Mouse (Mus musculus): Measurements from ENCODE around the gene Pan3. TPM values are rescaled to one million over a fixed set of nuclear protein-coding genes. Genes with fewer than 3 reads are reported as not detected.

The Pan3 gene
- 40.7 TPM for polyA plus RNA-seq (2017; shearing (Covaris generic))

DNA sequence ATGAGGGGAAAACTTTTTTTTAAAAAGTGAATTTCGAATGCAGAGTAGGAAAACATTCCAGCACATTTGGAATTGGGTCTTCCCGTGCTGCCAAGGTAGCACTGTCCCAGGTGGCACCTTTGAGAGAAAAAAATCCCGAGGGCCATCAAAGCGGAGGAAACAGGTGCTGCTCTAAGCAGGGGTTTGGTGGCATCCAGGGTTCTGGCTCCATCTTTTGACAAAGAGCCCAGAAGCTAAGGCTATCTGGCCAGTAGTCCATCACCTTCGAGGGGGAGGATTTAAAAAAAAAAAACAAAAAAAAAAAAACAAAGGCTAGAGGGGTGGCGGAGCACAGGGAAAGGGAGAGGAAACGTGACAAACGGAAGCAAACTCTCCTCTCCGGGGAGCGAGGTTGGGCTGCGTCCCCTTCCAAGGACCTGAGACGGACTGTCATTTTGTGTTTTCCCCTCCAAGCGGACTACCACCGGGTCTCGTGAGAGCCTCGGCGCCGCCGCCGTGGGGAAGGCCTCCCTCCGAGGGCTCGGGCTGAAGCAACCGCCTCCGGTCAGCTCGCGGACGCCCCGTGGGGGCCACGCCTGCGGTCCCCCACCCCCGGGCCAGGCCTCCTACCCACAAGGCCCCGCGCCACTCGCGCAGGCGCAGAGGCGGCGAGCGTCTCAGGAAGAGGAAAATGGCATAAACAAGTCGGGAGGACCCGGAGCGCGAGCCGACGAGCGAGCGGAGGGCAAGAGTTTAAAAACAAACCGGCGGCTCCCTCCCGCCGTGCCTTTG lies at the start of gene Pan3:
Gene Pan3, plus strand, starts transcription at position 627 of the 771 bp plus-strand sequence.

DNA sequence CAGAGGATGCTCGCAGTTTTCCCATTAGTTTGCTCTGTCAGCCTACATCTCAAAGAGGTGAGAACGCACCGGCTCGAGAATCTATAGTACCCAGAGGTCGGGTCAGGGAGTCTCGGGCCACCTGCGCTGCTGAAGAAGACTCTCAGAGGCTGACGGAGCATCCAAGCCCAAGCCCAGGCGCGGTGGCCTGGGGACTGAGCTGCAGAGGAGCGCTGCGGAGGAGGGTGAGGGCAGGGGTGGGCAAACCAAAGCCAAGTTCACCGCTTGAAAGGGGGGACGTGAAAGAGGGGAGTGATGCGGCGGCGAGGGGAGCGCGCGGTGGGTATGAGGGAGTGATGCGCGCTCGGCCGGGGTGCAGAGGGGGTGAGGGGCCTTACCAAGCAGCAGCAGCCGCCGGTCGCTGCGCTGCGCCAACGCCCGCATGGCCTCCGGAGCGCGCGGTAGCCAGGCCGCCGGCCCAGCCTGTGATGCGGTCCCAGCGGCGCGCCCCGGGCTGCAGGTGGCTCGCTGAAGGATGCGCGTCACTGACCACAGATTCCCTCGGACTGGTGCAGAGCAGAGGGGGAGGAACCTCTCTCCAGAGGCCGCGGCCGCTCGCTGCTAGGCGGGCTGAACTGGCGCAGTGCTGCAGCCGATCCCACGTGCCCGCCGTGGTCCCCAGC lies 30.0 kb upstream of the Pan3 start, which contains the start of gene Flt3:
Gene Flt3, minus strand, starts transcription at position 647 of the 662 bp plus-strand sequence.

Other genes starting within 250 kb of the Pan3 start
- not detected for gene Gsx1, start 241.5 kb upstream of the Pan3 start, polyA plus RNA-seq (2017; shearing (Covaris generic))
- not detected for gene Pdx1, start 160.2 kb upstream of the Pan3 start, polyA plus RNA-seq (2017; shearing (Covaris generic))
- gene Cdx2, start 122.9 kb upstream of the Pan3 start, polyA plus RNA-seq (2017; shearing (Covaris generic)): not detected
- gene Urad, start 107.7 kb upstream of the Pan3 start, polyA plus RNA-seq (2017; shearing (Covaris generic)): not detected
- 0.09 TPM for gene Flt3, start 29.7 kb upstream of the Pan3 start, polyA plus RNA-seq (2017; shearing (Covaris generic))